Mouse (Mus musculus) sigmoid colon, adult 10 weeks (tissue): ENCODE results near the gene Clrn3. TPM values are rescaled to one million over a fixed set of nuclear protein-coding genes. Genes with fewer than 3 reads are reported as not detected.

Experiments used
- polyA plus RNA-seq: library from polyadenylated mRNA; stranded (reverse); fragments of 350-450 nt; fragmentation: Illumina TruSeq; extraction: RNeasy Lipid Tissue Mini Kit (QIAGEN cat#74804); gene quantifications from one replicate; pipeline ENCODE4 v1.2.3, GENCODE M21; 2014; ENCODE audit warnings: low read depth, low replicate concordance

Clrn3 gene
- polyA plus RNA-seq: 147 TPM

DNA sequence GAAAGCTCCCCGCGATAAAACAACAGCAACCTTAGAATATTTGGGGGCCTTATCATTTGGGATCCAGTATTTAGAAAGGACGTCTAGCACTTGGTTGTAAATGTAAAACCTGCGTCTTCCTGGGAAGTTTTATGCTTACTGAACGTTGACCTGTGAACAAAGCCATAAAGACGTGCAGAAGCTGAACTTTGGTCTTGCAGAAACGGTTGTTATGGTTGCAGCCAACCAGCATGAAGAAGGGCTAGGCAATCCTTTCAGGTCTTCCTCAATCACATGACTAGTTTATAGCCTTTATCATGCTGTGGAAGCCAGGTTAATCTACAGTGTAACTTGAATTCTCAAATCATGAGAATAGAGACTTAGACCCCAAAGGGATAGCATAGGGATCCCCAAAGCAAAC, at the start of gene Clrn3:
Gene Clrn3, minus strand, starts transcription at position 140 of the 400 bp plus-strand sequence.

DNA sequence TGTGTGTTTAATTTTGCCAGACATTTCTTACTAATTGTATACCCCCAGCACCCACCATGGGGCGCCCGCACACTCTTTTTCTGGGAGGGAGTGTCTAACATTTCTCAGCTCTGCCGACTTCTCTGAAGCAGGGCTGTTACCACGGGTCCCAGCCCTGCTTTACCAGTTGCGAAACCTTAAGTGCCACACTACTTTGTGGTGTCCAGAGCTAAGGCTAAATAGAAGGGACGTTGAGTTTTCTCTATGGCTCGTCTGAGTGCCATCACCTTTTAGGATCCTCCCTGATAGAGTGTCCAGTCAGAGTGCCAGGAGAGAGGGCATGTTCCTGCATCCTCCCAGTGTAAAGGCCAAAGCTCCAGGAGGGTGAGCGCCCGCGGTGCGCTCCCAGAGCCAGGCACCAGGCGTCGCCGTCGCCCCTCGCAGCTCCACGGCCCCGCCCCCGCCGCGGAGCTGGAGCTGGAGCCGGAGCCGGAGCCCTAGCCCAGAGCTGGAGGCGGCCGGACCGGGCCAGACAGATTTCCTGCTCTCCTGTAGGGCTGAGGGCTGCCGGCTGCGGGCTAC, 9.0 kb upstream of the Clrn3 start, which contains the start of gene Ptpre:
Gene Ptpre, plus strand, starts transcription at position 141 of the 561 bp plus-strand sequence.

Other genes starting within 250 kb of the Clrn3 start
- not detected for gene Foxi2, start 118.3 kb downstream of the Clrn3 start, polyA plus RNA-seq
- 6.4 TPM for gene Ptpre, start 8.8 kb upstream of the Clrn3 start, polyA plus RNA-seq
- gene Mki67, start 187.7 kb upstream of the Clrn3 start, polyA plus RNA-seq: 49.7 TPM